Mouse (Mus musculus): ENCODE results near the gene Ppm1n. TPM values are rescaled to one million over a fixed set of nuclear protein-coding genes. Genes with fewer than 3 reads are reported as not detected.

Gene Ppm1n
- polyA plus RNA-seq, 1 experiment from 2014 or later: 0.59 TPM

GRCm38 (mm10) chr7:19305796-19306765, 26.2 kb upstream of the Ppm1n start:
- WGBS: 49% methylated on average over 16 of the region's 16 CpGs
- ATAC-seq (ENCODE audit: low read depth): no peak
- Histone ChIP-seq H3K36me3 (no peaks in the 10 kb centered on the region), H3K9ac (no peak overlapping the region), H3K4me2 (no peak overlapping the region), H3K27me3 (peaks cover 63% of the 10 kb centered on the region), H3K27ac (replicated peaks) (no peak overlapping the region), H3K4me3 (no peak overlapping the region), H3K4me1 (replicated peaks) (peaks cover 57% of the 10 kb centered on the region), H3K9me3 (no peaks in the 10 kb centered on the region)

GRCm38 (mm10) chr7:19305413-19305735, 25.5 kb upstream of the Ppm1n start:
- WGBS: 13% methylated on average over 6 of the region's 6 CpGs
- no peak overlapping the region for H3K4me3 ChIP-seq
- no peak for ATAC-seq (ENCODE audit: low read depth)
- peaks cover 61% of the 10 kb centered on the region for H3K27me3 ChIP-seq
- H3K4me2 ChIP-seq: no peak overlapping the region
- no peaks in the 10 kb centered on the region for H3K36me3 ChIP-seq
- peaks cover 55% of the 10 kb centered on the region for H3K4me1 ChIP-seq (replicated peaks)
- peak overlapping the region; percentile 53 for H3K9ac ChIP-seq
- no peaks in the 10 kb centered on the region for H3K9me3 ChIP-seq
- H3K27ac ChIP-seq (replicated peaks): no peak overlapping the region

- peaks cover 54% of the 10 kb centered on the region for H3K4me1 ChIP-seq (replicated peaks)
- ATAC-seq (ENCODE audit: low read depth): no peak
- H3K9ac ChIP-seq: peak overlapping the region; percentile 53
- H3K27me3 ChIP-seq: peaks cover 61% of the 10 kb centered on the region
- H3K4me2 ChIP-seq: peak overlapping the region; percentile 47
- peak overlapping the region; percentile 26 for H3K4me3 ChIP-seq
- H3K27ac ChIP-seq (replicated peaks): no peak overlapping the region
- H3K36me3 ChIP-seq: no peaks in the 10 kb centered on the region
- 2% methylated on average over 48 of the region's 48 CpGs for WGBS
- H3K9me3 ChIP-seq: no peaks in the 10 kb centered on the region
These were observed 24.9 kb upstream of the Ppm1n start for GRCm38 (mm10) chr7:19304501-19305412.

GRCm38 (mm10) chr7:19303770-19304169, 23.9 kb upstream of the Ppm1n start:
- Histone ChIP-seq H3K9me3 (no peaks in the 10 kb centered on the region), H3K4me2 (peak overlapping the region; percentile 47), H3K27me3 (peaks cover 61% of the 10 kb centered on the region), H3K4me3 (peak overlapping the region; percentile 26), H3K27ac (replicated peaks) (no peak overlapping the region), H3K9ac (peak overlapping the region; percentile 53; the same call in 1 of the 2 replicates), H3K4me1 (replicated peaks) (peaks cover 44% of the 10 kb centered on the region), H3K36me3 (no peaks in the 10 kb centered on the region)
- WGBS: 2% methylated on average over 16 of the region's 16 CpGs
- no peak for ATAC-seq (ENCODE audit: low read depth)

- no peaks in the 10 kb centered on the region for H3K36me3 ChIP-seq
- 71% methylated on average over 12 of the region's 12 CpGs for whole genome bisulfite sequencing
These were observed 23.1 kb upstream of the Ppm1n start for GRCm38 (mm10) chr7:19303046-19303305.

GRCm38 (mm10) chr7:19302264-19303045, 22.6 kb upstream of the Ppm1n start:
- Histone ChIP-seq H3K4me3 (peak overlapping the region; percentile 47), H3K27me3 (peaks cover 61% of the 10 kb centered on the region), H3K36me3 (no peaks in the 10 kb centered on the region), H3K27ac (replicated peaks) (no peak overlapping the region), H3K9ac (peak overlapping the region; percentile 62), H3K4me1 (replicated peaks) (peaks cover 35% of the 10 kb centered on the region), H3K9me3 (no peaks in the 10 kb centered on the region), H3K4me2 (peak overlapping the region; percentile 62)
- 49% methylated on average over 13 of the region's 13 CpGs for WGBS
- ATAC-seq (ENCODE audit: low read depth): no peak

More at GRCm38 (mm10) chr7:19303046-19303305, 23.1 kb upstream of the Ppm1n start:
- no peak overlapping the region for H3K9ac ChIP-seq
- peaks cover 61% of the 10 kb centered on the region for H3K27me3 ChIP-seq
- H3K27ac ChIP-seq (replicated peaks): no peak overlapping the region
- peaks cover 40% of the 10 kb centered on the region for H3K4me1 ChIP-seq (replicated peaks)
- H3K9me3 ChIP-seq: no peaks in the 10 kb centered on the region
- no peak overlapping the region for H3K4me3 ChIP-seq
- H3K4me2 ChIP-seq: no peak overlapping the region
- ATAC-seq (ENCODE audit: low read depth): no peak

GRCm38 (mm10) chr7:19301461-19302263, 21.8 kb upstream of the Ppm1n start:
- Histone ChIP-seq H3K4me2 (peak overlapping the region; percentile 62), H3K27ac (replicated peaks) (no peak overlapping the region), H3K4me1 (replicated peaks) (peaks cover 34% of the 10 kb centered on the region), H3K4me3 (peak overlapping the region; percentile 47), H3K27me3 (peaks cover 53% of the 10 kb centered on the region), H3K9ac (peak overlapping the region; percentile 62), H3K36me3 (no peaks in the 10 kb centered on the region), H3K9me3 (no peaks in the 10 kb centered on the region)
- WGBS: 9% methylated on average over 16 of the region's 16 CpGs
- no peak for ATAC-seq (ENCODE audit: low read depth)

GRCm38 (mm10) chr7:19300501-19301421, 20.9 kb upstream of the Ppm1n start:
- Histone ChIP-seq H3K4me3 (peak overlapping the region; percentile 47), H3K4me2 (peak overlapping the region; percentile 62), H3K9ac (peak overlapping the region; percentile 62), H3K27ac (replicated peaks) (no peak overlapping the region), H3K9me3 (no peaks in the 10 kb centered on the region), H3K27me3 (peaks cover 44% of the 10 kb centered on the region), H3K36me3 (peaks cover 5% of the 10 kb centered on the region; the same call in 1 of the 2 replicates), H3K4me1 (replicated peaks) (peaks cover 34% of the 10 kb centered on the region)
- WGBS: under 1% methylated on average over 29 of the region's 29 CpGs
- ATAC-seq (ENCODE audit: low read depth): peak; percentile 88

GRCm38 (mm10) chr7:19299194-19299593, 19.3 kb upstream of the Ppm1n start:
- 22% methylated on average over 3 of the region's 3 CpGs for WGBS
- Histone ChIP-seq H3K9ac (no peak overlapping the region), H3K4me3 (no peak overlapping the region), H3K27ac (replicated peaks) (no peak overlapping the region), H3K36me3 (peaks cover 18% of the 10 kb centered on the region), H3K4me1 (replicated peaks) (peaks cover 22% of the 10 kb centered on the region), H3K9me3 (no peaks in the 10 kb centered on the region), H3K27me3 (peaks cover 29% of the 10 kb centered on the region), H3K4me2 (no peak overlapping the region)
- no peak for ATAC-seq (ENCODE audit: low read depth)

GRCm38 (mm10) chr7:19297794-19298193, 17.9 kb upstream of the Ppm1n start:
- Histone ChIP-seq H3K27me3 (peaks cover 15% of the 10 kb centered on the region), H3K27ac (replicated peaks) (no peak overlapping the region), H3K36me3 (peaks cover 32% of the 10 kb centered on the region), H3K9ac (no peak overlapping the region), H3K4me2 (no peak overlapping the region), H3K4me3 (no peak overlapping the region), H3K4me1 (replicated peaks) (peaks cover 15% of the 10 kb centered on the region), H3K9me3 (no peaks in the 10 kb centered on the region)
- 91% methylated on average over 5 of the region's 5 CpGs for WGBS
- no peak for ATAC-seq (ENCODE audit: low read depth)
